Mouse (Mus musculus) ES-E14 (cell line): Measurements from ENCODE around the gene Abca4. TPM values are rescaled to one million over a fixed set of nuclear protein-coding genes. Genes with fewer than 3 reads are reported as not detected.

Experiments used
- DNase-seq: peaks from one replicate; pipeline ENCODE4 v3.0.0-alpha.2; 2013; ENCODE audit warnings: low read depth, low spot score
- H3K27ac ChIP-seq: 2 replicates; pipeline ENCODE4 v1.5.1; 2012; ENCODE audit warnings: low read depth, mild to moderate bottlenecking, low read length, moderate library complexity, mixed read lengths; ENCODE audit not compliant: poor library complexity, insufficient read depth, severe bottlenecking
- H3K36me3 ChIP-seq: 2 replicates; pipeline ENCODE4 v1.6.1; 2012; ENCODE audit warnings: mild to moderate bottlenecking, low read length, moderate library complexity, mixed read lengths; ENCODE audit not compliant: control insufficient read depth, poor library complexity, insufficient read depth, severe bottlenecking
- H3K4me1 ChIP-seq, 2 experiments: fragments of 150-350 bp in 1 of 2; sonication (generic) in 1 of 2; 2 replicates each; pipeline ENCODE4 v1.6.1; 2012; ENCODE audit warnings: low read length in 2 of 2, mild to moderate bottlenecking in 1 of 2, mixed read lengths in 1 of 2; ENCODE audit not compliant: control insufficient read depth in 2 of 2, insufficient read depth in 2 of 2, poor library complexity in 1 of 2
- H3K4me3 ChIP-seq, 2 experiments: fragments of 150-350 bp in 1 of 2; sonication (generic) in 1 of 2; 2 replicates each; pipeline ENCODE4 v1.5.1; 2012; ENCODE audit warnings: low read length in 2 of 2, low read depth in 1 of 2, mild to moderate bottlenecking in 1 of 2, mixed read lengths in 1 of 2; ENCODE audit not compliant: insufficient read depth in 1 of 2, poor library complexity in 1 of 2, severe bottlenecking in 1 of 2
- H3K9ac ChIP-seq: 2 replicates; pipeline ENCODE4 v1.6.1; 2012; ENCODE audit warnings: low read depth, mild to moderate bottlenecking, low read length, mixed read lengths; ENCODE audit not compliant: poor library complexity, insufficient read depth, severe bottlenecking
- H3K9me3 ChIP-seq: fragments of 150-350 bp; sonication (generic); 2 replicates; pipeline ENCODE4 v1.6.1; 2012; ENCODE audit warnings: low read depth, mild to moderate bottlenecking, low read length; ENCODE audit not compliant: control insufficient read depth, insufficient read depth
- CHD2 ChIP-seq: IDR thresholded peaks from 2 replicates; pipeline ENCODE4 v1.6.1; 2014; ENCODE audit warnings: mild to moderate bottlenecking, low read depth, low read length, inconsistent platforms
- HCFC1 ChIP-seq: IDR thresholded peaks from 2 replicates; pipeline ENCODE4 v1.6.1; 2012; ENCODE audit warnings: low read length, inconsistent platforms, borderline replicate concordance; ENCODE audit not compliant: insufficient read depth
- MAFK ChIP-seq: IDR thresholded peaks from 2 replicates; pipeline ENCODE4 v1.6.1; 2014; ENCODE audit warnings: mild to moderate bottlenecking, low read depth, low read length, inconsistent platforms; ENCODE audit not compliant: insufficient read depth
- ZC3H11A ChIP-seq: IDR thresholded peaks from 2 replicates; pipeline ENCODE4 v1.6.1; 2012; ENCODE audit warnings: low read depth, mild to moderate bottlenecking, inconsistent platforms, low read length, borderline replicate concordance
- ZNF384 ChIP-seq: IDR thresholded peaks from 2 replicates; pipeline ENCODE4 v1.6.1; 2012; ENCODE audit warnings: low read depth, low read length, inconsistent platforms
- in situ Hi-C, 2 experiments: fragments of 600-800 bp; cut with MboI; formaldehyde crosslinking; loops; one replicate each; pipeline ENCODE4 v1.15.1; 2025; ENCODE audit warnings: low sequenced_read_pairs in 2 of 2, inconsistent platforms in 1 of 2; ENCODE audit not compliant: unreplicated experiment in 2 of 2
- total RNA-seq: library from RNA; depleted of rRNA; stranded (reverse); fragments of 300-350 nt; gene quantifications from 2 replicates; pipeline ENCODE4 v1.2.3, GENCODE M21; 2012

Abca4 gene
- total RNA-seq, 1 experiment, result 2.3 TPM

DNA sequence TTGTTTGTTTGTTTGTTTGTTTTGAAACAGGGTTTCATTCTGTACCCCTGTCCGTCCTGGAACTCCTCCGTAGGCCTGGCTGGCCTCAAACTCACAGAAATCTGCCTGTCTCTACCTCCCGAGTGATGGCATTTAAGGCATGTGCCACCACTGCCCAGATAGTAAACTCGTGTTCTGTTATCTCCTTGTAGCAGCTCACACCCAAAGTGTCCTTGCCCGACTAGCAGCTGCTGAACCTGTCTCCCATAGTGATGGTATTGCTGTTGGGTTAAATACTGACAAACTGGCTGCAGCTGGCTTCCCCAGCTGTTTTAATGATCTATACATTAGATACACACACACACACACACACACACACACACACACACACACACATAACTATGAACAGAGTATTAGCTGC lies 55.5 kb downstream of the Abca4 start:
- Histone ChIP-seq H3K27ac (no peak overlapping the region), H3K9me3 (no peaks in the 10 kb centered on the region), H3K4me1 (peaks cover 0 to 5% of the 10 kb centered on the region in 2 experiments; a peak in 2 of 4 replicates), H3K36me3 (no peaks in the 10 kb centered on the region), H3K4me3 (no peak overlapping the region), H3K9ac (no peak overlapping the region)
- in situ Hi-C loops, result loop anchor here (10.0 to 25.0 kb wide), 3 partner anchors 137 to 562 kb away; partner anchors contain the start of genes Arhgap29 (in 2 of the 2) and Slc44a3 (in 1 of the 2)
- no peak for DNase-seq
- TF ChIP-seq ZC3H11A, result no peak
- TF ChIP-seq MAFK, result no peak
- TF ChIP-seq HCFC1, result no peak
- TF ChIP-seq ZNF384, result no peak
- no peak for TF ChIP-seq CHD2

DNA sequence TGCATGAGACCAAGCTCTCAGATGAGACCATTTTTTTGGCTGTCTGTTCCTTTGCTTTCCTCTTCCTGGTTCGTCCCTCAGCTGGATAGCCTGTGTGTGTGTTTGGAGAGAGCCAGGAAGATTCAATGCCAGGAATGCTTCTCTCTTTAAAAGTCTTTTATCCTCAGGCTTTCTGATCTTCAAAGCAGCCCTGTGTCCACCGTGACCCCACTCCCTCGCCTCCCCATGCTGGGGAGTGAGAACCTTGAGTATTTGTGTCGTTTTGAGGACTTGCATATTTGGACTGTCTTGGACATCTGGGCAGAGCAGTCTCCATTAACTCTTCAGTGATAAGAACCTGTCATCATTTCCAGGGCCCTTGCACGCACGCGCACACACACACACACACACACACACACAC lies 57.8 kb downstream of the Abca4 start:
- Histone ChIP-seq H3K36me3 (no peaks in the 10 kb centered on the region), H3K4me1 (0 out of 4 replicates have a peak, but pooled peaks cover 0 to 2% of the 10 kb centered on the region in 2 experiments), H3K27ac (no peak overlapping the region), H3K9ac (no peak overlapping the region), H3K4me3 (no peak overlapping the region), H3K9me3 (no peaks in the 10 kb centered on the region)
- TF ChIP-seq CHD2 (no peak), ZNF384 (no peak), MAFK (no peak), ZC3H11A (no peak), HCFC1 (no peak)
- no peak for DNase-seq
- in situ Hi-C loops, result loop anchor here (10.0 to 25.0 kb wide), 3 partner anchors 140 to 565 kb away; partner anchors contain the start of genes Arhgap29 (in 2 of the 2) and Slc44a3 (in 1 of the 2)

DNA sequence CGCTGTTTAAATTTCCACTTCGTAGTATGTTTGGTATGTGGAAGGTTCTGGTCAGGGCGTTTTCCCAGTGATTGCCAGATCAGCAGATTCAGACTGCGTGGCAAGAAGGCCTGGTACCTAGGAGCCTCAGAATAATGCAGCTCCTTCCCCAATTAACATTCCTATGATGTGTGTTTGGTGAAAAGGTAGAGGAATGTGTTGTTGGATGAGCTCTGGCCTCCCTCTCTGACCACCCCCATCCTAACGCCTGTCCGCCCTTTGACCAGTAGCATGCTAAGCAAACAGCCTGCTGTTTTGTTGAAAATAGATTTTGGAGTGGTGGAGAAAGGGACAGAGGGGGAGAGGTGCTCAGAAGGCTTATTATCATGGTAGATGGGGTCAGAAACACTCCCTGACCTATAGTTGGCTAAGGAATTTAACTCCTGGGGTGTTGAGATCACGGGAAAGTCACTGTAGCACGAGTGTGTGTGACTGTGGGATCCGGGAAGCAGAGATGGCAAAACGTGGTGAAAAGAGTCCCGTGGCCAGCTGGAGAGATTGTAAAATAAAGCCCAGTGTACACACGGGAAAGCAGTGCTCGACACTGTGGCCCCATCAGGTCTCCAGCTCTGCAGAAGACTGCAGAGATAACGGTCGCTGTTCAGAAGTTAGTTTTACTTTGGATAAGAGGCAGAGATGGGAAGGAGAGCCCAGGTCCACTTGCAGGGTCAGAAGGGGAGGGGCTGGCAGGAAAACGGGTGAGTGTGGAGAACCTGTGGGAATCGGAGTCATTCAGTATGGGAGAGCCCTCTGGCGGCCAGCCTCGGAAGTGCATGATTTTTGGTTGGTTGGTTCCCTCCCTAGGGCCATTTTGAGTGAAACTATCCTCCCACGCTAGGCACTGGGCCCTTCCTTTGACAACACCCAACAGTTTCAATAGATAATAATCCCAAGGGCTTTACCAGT lies 59.9 kb downstream of the Abca4 start:
- TF ChIP-seq ZC3H11A (peak; percentile 82; the same call in 1 of the 2 replicates), HCFC1 (no peak), ZNF384 (no peak)
- Histone ChIP-seq H3K36me3 (no peaks in the 10 kb centered on the region), H3K4me1 (0 out of 4 replicates have a peak, but pooled peaks cover 0 to 2% of the 10 kb centered on the region in 2 experiments), H3K9me3 (no peaks in the 10 kb centered on the region), H3K9ac (no peak overlapping the region), H3K4me3 (no peak overlapping the region), H3K27ac (no peak overlapping the region)
- in situ Hi-C loops, result loop anchor here (10.0 to 25.0 kb wide), 3 partner anchors 142 to 567 kb away; partner anchors contain the start of genes Arhgap29 (in 2 of the 2) and Slc44a3 (in 1 of the 2)
- peak; percentile 87 for DNase-seq

DNA sequence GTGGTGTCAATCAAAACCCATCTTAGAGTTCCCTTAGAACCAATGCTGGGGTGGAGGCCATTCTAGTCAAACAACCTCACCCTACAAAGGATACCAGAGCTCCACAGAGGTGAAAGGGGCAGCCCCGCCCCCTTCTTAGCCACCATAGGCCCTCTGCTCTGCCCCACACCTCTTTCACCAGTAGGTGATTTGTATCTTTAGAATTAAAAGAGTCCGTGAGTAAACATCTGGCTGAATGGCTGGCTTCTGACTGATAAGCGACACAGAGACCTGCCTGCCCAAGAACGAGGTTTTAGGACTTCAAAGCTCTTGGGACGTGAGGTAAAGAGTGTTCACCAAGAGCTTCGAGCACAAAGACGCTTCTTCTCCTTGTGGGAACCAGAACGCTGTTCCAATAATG lies 62.7 kb downstream of the Abca4 start:
- no peak overlapping the region for H3K9ac ChIP-seq
- in situ Hi-C loops, result loop anchor here (10.0 to 25.0 kb wide), 3 partner anchors 145 to 570 kb away; partner anchors contain the start of genes Arhgap29 (in 2 of the 2) and Slc44a3 (in 1 of the 2)
- no peaks in the 10 kb centered on the region for H3K9me3 ChIP-seq
- no peak for TF ChIP-seq HCFC1
- no peak for TF ChIP-seq ZC3H11A
- no peak for TF ChIP-seq ZNF384
- no peak for TF ChIP-seq MAFK
- H3K36me3 ChIP-seq, result no peaks in the 10 kb centered on the region
- H3K4me3 ChIP-seq, result no peak overlapping the region
- no peak overlapping the region for H3K27ac ChIP-seq
- H3K4me1 ChIP-seq, result peaks cover 2 to 3% of the 10 kb centered on the region in 2 experiments; a peak in 1 of 4 replicates
- no peak for DNase-seq
